Mouse (Mus musculus) 3T3-L1 (cell line): Measurements from ENCODE around the gene Hspa1l.
"Not testable (repeated sequence)": the region's sequence is repeated elsewhere in the genome, so short reads cannot be mapped to it uniquely, and the experiment has no call there.

Source experiments
- DNase-seq: peaks from one replicate; pipeline ENCODE4 v3.0.0-alpha.2; 2015; ENCODE audit warnings: low read depth, low spot score

Gene Hspa1l

GRCm38 (mm10) chr17:34972069-34972749, at the start of gene Hspa1l, which contains the start of gene Hspa1a:
TSS of gene Hspa1l (plus strand) at chr17:34972703.
TSS of gene Hspa1a (minus strand) at chr17:34972156.
- DNase-seq, result not testable (repeated sequence)

GRCm38 (mm10) chr17:34922939-34923338, 49.6 kb upstream of the Hspa1l start:
- peak; percentile 48 for DNase-seq

GRCm38 (mm10) chr17:34924258-34924657, 48.2 kb upstream of the Hspa1l start:
- no peak for DNase-seq

- DNase-seq, result no peak
These were observed 45.0 kb upstream of the Hspa1l start for GRCm38 (mm10) chr17:34927306-34928019.

- DNase-seq, result no peak
These were observed 43.7 kb upstream of the Hspa1l start for GRCm38 (mm10) chr17:34928841-34929240.

GRCm38 (mm10) chr17:34931061-34931734, 41.3 kb upstream of the Hspa1l start, which contains the start of gene Neu1:
TSS of gene Neu1 (plus strand) at chr17:34931253.
- peak; percentile 100 for DNase-seq

GRCm38 (mm10) chr17:34931735-34932098, 40.8 kb upstream of the Hspa1l start:
- DNase-seq, result no peak

- DNase-seq, result no peak
These were observed 40.2 kb upstream of the Hspa1l start for GRCm38 (mm10) chr17:34932287-34932686.

GRCm38 (mm10) chr17:34934031-34934430, 38.5 kb upstream of the Hspa1l start:
- no peak for DNase-seq

- DNase-seq, result no peak
These were observed 37.7 kb upstream of the Hspa1l start for GRCm38 (mm10) chr17:34934830-34935229.

GRCm38 (mm10) chr17:34937960-34938505, 34.5 kb upstream of the Hspa1l start:
- DNase-seq, result no peak

- no peak for DNase-seq
These were observed 31.0 kb upstream of the Hspa1l start for GRCm38 (mm10) chr17:34941344-34942041.

- peak; percentile 58 for DNase-seq
These were observed 29.2 kb upstream of the Hspa1l start for GRCm38 (mm10) chr17:34943128-34943815.

- peak; percentile 66 for DNase-seq
These were observed 28.1 kb upstream of the Hspa1l start for GRCm38 (mm10) chr17:34944362-34944761.

- DNase-seq, result no peak
These were observed 25.9 kb upstream of the Hspa1l start for GRCm38 (mm10) chr17:34946486-34947140.

- DNase-seq, result peak; percentile 67
These were observed 24.9 kb upstream of the Hspa1l start for GRCm38 (mm10) chr17:34947606-34948005.

GRCm38 (mm10) chr17:34948721-34949552, 23.6 kb upstream of the Hspa1l start:
- peak; percentile 30 for DNase-seq

- DNase-seq, result no peak
These were observed 22.9 kb upstream of the Hspa1l start for GRCm38 (mm10) chr17:34949553-34949969.
